ENCODE assay signal across 35 mouse cellular contexts in the genomic region with DNA sequence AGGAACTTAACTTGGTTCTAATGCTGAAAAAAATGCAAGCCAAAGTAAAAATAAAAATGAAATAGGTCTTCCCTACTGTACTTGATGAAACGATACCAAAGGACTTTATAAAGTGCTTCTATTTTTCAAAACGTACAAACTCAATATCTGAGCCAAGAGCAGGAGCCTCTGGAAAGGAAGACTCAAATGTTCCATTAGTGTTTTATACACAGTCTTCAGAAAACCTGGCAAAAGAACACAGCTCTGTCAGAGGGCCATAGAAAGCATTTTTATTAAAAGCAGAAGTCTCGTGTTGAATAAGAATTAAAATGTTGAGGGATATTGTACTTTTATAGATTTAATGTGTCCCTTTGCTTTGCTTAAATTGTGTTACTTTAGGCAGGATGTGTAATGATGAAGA.
"Had no signal": no experiment of that assay in that cellular context is flagged by ENCODE, and none has a peak within 500 bp of the region (broad histone marks: within the 10 kb centered on the region; RNA-seq: fewer than 3 reads in every experiment).

No protein-coding gene starts in this region.

- DNase-seq: heart, postnatal 10 days; heart, postnatal 14 days; heart, postnatal 36 days; heart, postnatal 4 days; kidney, adult 11 months; kidney, adult 18-20 months; kidney, adult 2 months; kidney, adult 8-10 months; kidney, adult 9 months; kidney, postnatal 10 days; kidney, postnatal 14 days; kidney, postnatal 25 days; kidney, postnatal 36 days; kidney, postnatal 4 days; layer of hippocampus, adult 9-11 months; layer of hippocampus, postnatal 36 days had no signal

- H3K27me3 ChIP-seq: heart, embryonic 12.5 days; heart, embryonic 13.5 days; heart, embryonic 15.5 days; hindbrain, embryonic 12.5 days; hindbrain, embryonic 13.5 days; hindbrain, embryonic 15.5 days; intestine, embryonic 15.5 days; kidney, embryonic 15.5 days had no signal

- ATAC-seq: hindbrain, embryonic 16.5 days; hindbrain, postnatal 0 days; inflammation-experienced regulatory T-cells, adult 6 months; intestine, embryonic 15.5 days; intestine, embryonic 16.5 days; intestine, postnatal 0 days had no signal

- H3K4me2 ChIP-seq: heart, embryonic 11.5 days; heart, embryonic 12.5 days; heart, embryonic 13.5 days; heart, embryonic 15.5 days; hindbrain, embryonic 12.5 days; hindbrain, embryonic 13.5 days; hindbrain, embryonic 14.5 days; hindbrain, embryonic 15.5 days; intestine, embryonic 15.5 days; kidney, embryonic 15.5 days had no signal

- H3K4me3 ChIP-seq: heart, embryonic 10.5 days; heart, embryonic 12.5 days; heart, embryonic 13.5 days; heart, embryonic 15.5 days; hindbrain, embryonic 10.5 days; hindbrain, embryonic 12.5 days; hindbrain, embryonic 13.5 days; hindbrain, embryonic 15.5 days; intestine, embryonic 15.5 days; kidney, embryonic 15.5 days; layer of hippocampus, adult 2 months had no signal

- H3K36me3 ChIP-seq: heart, embryonic 10.5 days; heart, embryonic 12.5 days; heart, embryonic 13.5 days; heart, embryonic 15.5 days; hindbrain, embryonic 10.5 days; hindbrain, embryonic 12.5 days; hindbrain, embryonic 13.5 days; hindbrain, embryonic 15.5 days; intestine, embryonic 15.5 days; kidney, embryonic 15.5 days had no signal

- H3K9ac ChIP-seq: heart, embryonic 12.5 days; heart, embryonic 13.5 days; heart, embryonic 15.5 days; hindbrain, embryonic 12.5 days; hindbrain, embryonic 13.5 days; hindbrain, embryonic 14.5 days; hindbrain, embryonic 15.5 days; intestine, embryonic 15.5 days; kidney, embryonic 15.5 days had no signal

- H3K9me3 ChIP-seq: heart, embryonic 10.5 days; heart, embryonic 12.5 days; heart, embryonic 13.5 days; heart, embryonic 15.5 days; hindbrain, embryonic 10.5 days; hindbrain, embryonic 12.5 days; hindbrain, embryonic 13.5 days; hindbrain, embryonic 15.5 days; intestine, embryonic 15.5 days; kidney, embryonic 15.5 days had no signal

- H3K27ac ChIP-seq: heart, embryonic 10.5 days; heart, embryonic 13.5 days; heart, embryonic 15.5 days; hindbrain, embryonic 10.5 days; hindbrain, embryonic 12.5 days; hindbrain, embryonic 13.5 days; hindbrain, embryonic 14.5 days; hindbrain, embryonic 15.5 days; hindbrain, postnatal 0 days; intestine, embryonic 15.5 days; kidney, embryonic 15.5 days; kidney, postnatal 0 days; layer of hippocampus, adult 2 months had no signal

- H3K4me1 ChIP-seq: heart, embryonic 10.5 days; heart, embryonic 12.5 days; heart, embryonic 13.5 days; heart, embryonic 15.5 days; hindbrain, embryonic 10.5 days; hindbrain, embryonic 12.5 days; hindbrain, embryonic 13.5 days; hindbrain, embryonic 15.5 days; intestine, embryonic 15.5 days; kidney, embryonic 15.5 days had no signal
